Mouse (Mus musculus) myocyte (in vitro differentiated cells): ENCODE measurements around the gene Zfp64.

Experiments used
- E2F4 ChIP-seq: IDR thresholded peaks from one replicate; pipeline ENCODE4 v1.6.1; 2011; ENCODE audit warnings: mild to moderate bottlenecking, control low read depth, moderate library complexity; ENCODE audit not compliant: insufficient read depth
- MAX ChIP-seq: IDR thresholded peaks from one replicate; pipeline ENCODE4 v1.6.1; 2011; ENCODE audit warnings: low read depth, mild to moderate bottlenecking, control low read depth
- MYOD1 ChIP-seq, 3 experiments: IDR thresholded peaks; one replicate each; pipeline ENCODE4 v1.6.1; 2011; ENCODE audit warnings: control low read depth in 2 of 3, low read depth in 2 of 3, mild to moderate bottlenecking in 2 of 3, moderate library complexity in 1 of 3; ENCODE audit not compliant: insufficient read length in 2 of 3, control insufficient read depth in 1 of 3
- MYOG ChIP-seq, 3 experiments: IDR thresholded peaks; one replicate each; pipeline ENCODE4 v1.6.1; 2011; ENCODE audit warnings: control low read depth in 2 of 3, low read depth in 2 of 3, mild to moderate bottlenecking in 2 of 3; ENCODE audit not compliant: insufficient read length in 2 of 3, control insufficient read depth in 1 of 3, insufficient read depth in 1 of 3
- POLR2A ChIP-seq: IDR thresholded peaks from one replicate; pipeline ENCODE4 v1.6.1; 2011; ENCODE audit warnings: low read depth, mild to moderate bottlenecking, control low read depth, moderate library complexity; ENCODE audit not compliant: insufficient read length
- POLR2AphosphoS2 ChIP-seq: IDR thresholded peaks from one replicate; pipeline ENCODE4 v1.6.1; 2011; ENCODE audit warnings: low read depth, control low read depth; ENCODE audit not compliant: insufficient read length
- REST ChIP-seq: IDR thresholded peaks from one replicate; pipeline ENCODE4 v1.6.1; 2011; ENCODE audit warnings: mild to moderate bottlenecking, control low read depth, moderate library complexity; ENCODE audit not compliant: insufficient read depth, insufficient read length
- TCF12 ChIP-seq: IDR thresholded peaks from one replicate; pipeline ENCODE4 v1.6.1; 2011; ENCODE audit warnings: mild to moderate bottlenecking, control low read depth; ENCODE audit not compliant: poor library complexity, insufficient read depth, severe bottlenecking
- TCF3 ChIP-seq: IDR thresholded peaks from one replicate; pipeline ENCODE4 v1.6.1; 2011; ENCODE audit warnings: low read depth, control low read depth; ENCODE audit not compliant: insufficient read length
- USF1 ChIP-seq: IDR thresholded peaks from one replicate; pipeline ENCODE4 v1.6.1; 2011; ENCODE audit warnings: low read depth, mild to moderate bottlenecking, control low read depth, moderate library complexity

- no peak for TF ChIP-seq POLR2A
- TF ChIP-seq POLR2AphosphoS2 = no peak
- TF ChIP-seq MYOD1 (IDR thresholded peaks at IDR 0.05; ENCODE audit: control insufficient read depth in 1 of 3, insufficient read length in 2 of 3, low read depth in 2 of 3) = no peak
- TF ChIP-seq MYOG (IDR thresholded peaks at IDR 0.05; ENCODE audit: control insufficient read depth in 1 of 3, insufficient read depth in 1 of 3, insufficient read length in 2 of 3, low read depth in 2 of 3) = no peak
- no peak for TF ChIP-seq TCF12
- TF ChIP-seq E2F4 = no peak
- TF ChIP-seq USF1 = no peak
- TF ChIP-seq MAX = no peak
- no peak for TF ChIP-seq TCF3
- no peak for TF ChIP-seq REST
These were observed 11.4 kb downstream of the Zfp64 start for GRCm38 (mm10) chr2:168944011-168944410.
